Mouse (Mus musculus) large intestine, adult 2 months (tissue): Measurements from ENCODE around the gene Nxn. TPM values are rescaled to one million over a fixed set of nuclear protein-coding genes. Genes with fewer than 3 reads are reported as not detected.
"Not testable (repeated sequence)": the region's sequence is repeated elsewhere in the genome, so short reads cannot be mapped to it uniquely, and the experiment has no call there.

Experiments used
- DNase-seq: peaks from one replicate; pipeline ENCODE4 v3.0.0-alpha.2; 2012; ENCODE audit warnings: low read depth, low spot score
- WGBS: fragments of 180-500 bp; shearing (Covaris S2); methylation state at CpG from one replicate; pipeline ENCODE4 v1.1.7; 2018; 5-methylcytosine and 5-hydroxymethylcytosine counted together
- polyA plus RNA-seq: library from polyadenylated mRNA; depleted of rRNA; stranded (reverse); fragments of >200 nt; gene quantifications from 2 replicates; pipeline ENCODE4 v1.2.3, GENCODE M21; 2012; rRNA removed

Nxn gene
- polyA plus RNA-seq, 1 experiment = 13.2 TPM

DNA sequence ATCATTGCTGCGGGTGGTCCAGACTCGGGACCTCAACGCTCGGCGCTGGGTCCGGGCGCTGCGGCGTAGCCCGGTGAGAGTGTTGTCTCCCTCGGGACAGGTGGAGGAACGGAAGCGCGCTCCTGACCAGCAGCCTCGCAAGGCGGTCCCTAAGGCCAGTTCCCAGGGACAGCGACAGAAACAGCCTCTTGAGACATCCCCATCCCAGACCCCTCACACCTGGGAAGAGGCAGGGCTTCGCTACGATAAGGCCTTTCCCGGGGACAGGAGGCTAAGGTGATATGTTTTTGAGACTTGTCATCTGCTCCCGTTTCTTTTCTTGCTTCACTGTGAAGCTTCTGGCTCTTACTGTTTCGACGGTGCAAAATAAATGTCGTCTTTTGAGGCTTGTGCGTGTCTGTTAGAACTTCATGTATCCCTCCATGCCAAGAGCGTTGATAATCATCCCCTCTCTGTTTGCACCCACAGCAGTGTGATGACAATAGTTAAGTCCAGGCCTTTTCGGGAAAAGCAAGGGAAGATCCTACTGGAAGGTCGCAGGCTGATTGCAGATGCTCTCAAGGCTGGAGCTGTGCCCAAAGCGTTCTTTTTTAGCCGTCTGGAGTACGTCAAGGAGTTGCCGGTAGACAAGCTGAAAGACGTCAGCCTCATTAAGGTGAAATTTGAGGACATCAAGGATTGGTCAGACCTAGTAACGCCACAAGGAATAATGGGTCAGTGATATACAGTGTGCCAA lies 155.0 kb downstream of the Nxn start:
- WGBS = 2% methylated on average over 34 of the region's 34 CpGs
- DNase-seq = no peak

DNA sequence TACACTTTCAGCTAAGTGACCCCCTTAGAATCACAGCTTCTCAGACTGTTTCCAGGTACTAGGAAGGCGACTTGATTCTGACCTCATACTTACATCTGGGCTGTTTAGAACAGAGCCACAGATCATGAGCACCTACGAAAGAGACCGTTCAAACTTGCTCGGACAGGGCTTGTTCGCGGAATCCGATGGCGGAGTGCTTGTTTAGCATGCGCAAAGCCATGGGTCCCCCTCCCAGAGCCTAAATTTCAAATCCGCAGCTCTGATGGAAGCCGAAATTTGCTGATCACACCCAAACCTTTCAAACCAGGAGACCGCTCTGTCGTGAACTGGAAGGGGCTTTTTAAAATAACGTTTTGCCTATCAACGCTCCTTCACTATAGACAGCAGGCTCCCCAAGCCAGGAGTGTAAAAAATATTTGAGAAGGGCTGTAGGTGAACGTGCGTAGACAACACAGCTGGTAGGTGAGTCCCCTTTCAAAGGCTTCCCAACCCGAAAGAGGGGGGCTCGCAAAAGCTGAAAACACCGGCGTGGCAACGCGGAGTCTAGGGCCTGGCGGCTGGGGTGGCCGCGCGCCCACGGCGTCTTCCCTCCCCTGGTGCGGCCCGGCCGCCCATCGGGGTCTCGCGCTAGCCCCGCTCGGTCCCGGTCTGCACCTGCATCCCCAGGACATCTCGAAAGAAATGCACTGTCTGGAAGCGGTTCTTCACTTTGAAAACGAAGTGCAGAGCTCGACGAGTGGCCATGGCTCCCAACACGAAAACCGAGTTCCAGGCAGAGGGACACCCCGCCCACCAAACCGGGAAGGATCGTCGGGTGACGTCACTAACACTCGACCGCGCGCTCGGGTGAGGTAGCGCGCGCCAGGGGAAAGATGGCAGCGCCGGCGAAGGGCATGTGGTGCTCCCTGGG lies 155.8 kb downstream of the Nxn start, which contains the start of the genes Mrm3 and Glod4:
Gene Mrm3, plus strand, starts transcription at position 815 of the 910 bp plus-strand sequence.
Gene Glod4, minus strand, starts transcription at position 825 of the 910 bp plus-strand sequence.
- WGBS = under 1% methylated on average over 61 of the region's 61 CpGs
- DNase-seq = peak; percentile 60

DNA sequence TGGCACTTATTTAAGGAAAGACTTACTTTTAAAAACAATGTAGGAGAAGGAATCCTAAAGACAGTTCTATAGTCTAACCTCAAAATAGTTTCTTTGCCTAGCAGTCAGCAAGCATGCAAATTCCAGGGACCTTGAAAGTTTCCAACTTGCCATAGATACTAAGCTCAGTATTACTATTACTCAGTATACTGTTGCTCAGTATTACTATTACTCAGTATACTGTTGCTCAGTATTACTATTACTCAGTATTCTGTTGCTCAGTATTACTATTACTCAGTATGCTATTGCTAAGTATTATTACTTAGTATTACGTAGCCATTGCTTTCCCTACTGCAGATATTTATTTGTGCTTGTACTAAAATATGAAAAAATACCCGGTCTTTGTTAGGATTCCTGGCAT lies 159.2 kb downstream of the Nxn start:
- 91% methylated on average over 2 of the region's 2 CpGs for WGBS

DNA sequence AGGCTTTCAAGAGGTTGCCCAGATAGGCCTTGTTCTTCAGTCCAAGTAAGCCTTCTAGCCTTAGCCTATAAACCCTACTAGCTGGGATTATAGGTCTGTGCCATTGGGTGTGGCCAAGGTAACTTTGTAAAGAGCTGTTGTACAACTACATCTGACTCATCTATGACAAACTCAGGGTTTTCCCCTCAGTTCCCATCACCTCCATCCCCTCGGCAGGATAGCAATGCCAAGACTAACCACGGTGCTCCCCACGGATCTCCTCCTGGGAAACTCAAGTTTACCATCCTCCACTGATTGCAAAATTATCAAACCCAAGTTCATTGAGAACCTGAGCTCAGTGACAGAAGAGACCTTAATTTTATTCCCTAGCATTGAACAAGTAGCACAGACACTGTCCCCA lies 162.8 kb downstream of the Nxn start:
- 70% methylated on average over 3 of the region's 3 CpGs for WGBS

More for the DNA sequence above, 159.2 kb downstream of the Nxn start:
- no peak for DNase-seq

DNA sequence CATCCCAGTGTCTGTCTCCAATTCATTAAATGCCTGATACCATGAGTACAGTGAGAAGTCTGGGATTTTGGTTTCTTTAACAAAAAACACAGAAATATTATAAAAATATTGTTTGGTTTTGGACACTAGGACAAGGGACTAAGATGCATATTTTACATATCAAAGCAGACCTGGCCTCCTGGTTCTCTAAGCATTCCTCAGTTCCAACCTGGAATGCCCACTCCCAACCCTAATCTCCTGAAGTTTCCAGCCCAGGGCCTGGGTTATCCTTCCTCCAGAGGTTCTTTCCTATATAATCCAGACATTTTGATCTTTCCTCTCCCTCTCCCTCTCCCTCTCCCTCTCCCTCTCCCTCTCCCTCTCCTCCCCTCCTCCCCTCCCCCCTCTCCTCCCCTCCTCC lies 173.9 kb downstream of the Nxn start:
- no peak for DNase-seq

More for the DNA sequence above, 162.8 kb downstream of the Nxn start:
- no peak for DNase-seq

DNA sequence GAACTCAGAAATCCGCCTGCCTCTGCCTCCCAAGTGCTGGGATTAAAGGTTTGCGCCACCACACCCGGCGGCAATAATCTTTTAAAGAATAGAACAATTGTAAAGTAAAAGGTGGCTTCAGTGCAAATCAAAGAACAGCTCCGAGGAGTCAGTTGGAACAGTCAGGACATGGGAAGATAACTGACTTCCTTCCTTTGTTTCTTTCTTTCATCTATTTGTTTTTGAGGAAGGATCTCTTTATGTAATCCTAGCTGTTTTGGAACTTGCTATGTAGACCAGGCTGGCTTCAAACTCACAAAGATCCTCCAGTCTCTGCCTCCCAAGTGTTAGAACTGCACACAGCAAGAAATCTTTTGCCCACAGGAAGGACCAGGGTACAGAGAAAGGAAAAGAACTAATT lies 174.3 kb downstream of the Nxn start:
- DNase-seq = no peak
- 92% methylated on average over 5 of the region's 5 CpGs for WGBS

DNA sequence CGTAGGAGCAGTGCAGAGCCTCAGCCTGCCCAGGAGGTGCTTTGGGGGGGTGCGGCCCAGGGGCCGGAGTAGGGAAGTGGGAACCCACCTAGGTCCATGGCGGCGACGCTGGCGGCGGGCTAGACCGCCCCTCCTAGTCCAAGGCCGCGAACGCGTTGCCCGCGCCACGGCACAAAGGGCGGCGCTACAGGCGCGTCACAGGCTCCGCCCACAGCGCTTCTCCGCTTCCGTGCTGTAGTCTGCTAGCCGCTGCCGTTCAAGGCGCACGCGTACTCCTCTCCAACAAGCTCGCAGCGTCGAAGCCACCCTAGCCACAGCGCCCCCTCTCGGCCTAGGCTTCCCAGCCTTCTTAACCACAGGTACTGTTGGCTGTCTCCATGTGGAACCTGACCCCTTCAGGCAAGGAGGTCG lies 181.5 kb downstream of the Nxn start, which contains the start of the genes Dbil5 and Gemin4:
Gene Dbil5, plus strand, starts transcription at position 219 of the 411 bp plus-strand sequence.
Gene Gemin4, minus strand, starts transcription at position 275 of the 411 bp plus-strand sequence.
- under 1% methylated on average over 35 of the region's 35 CpGs for WGBS
- peak; percentile 90 for DNase-seq

DNA sequence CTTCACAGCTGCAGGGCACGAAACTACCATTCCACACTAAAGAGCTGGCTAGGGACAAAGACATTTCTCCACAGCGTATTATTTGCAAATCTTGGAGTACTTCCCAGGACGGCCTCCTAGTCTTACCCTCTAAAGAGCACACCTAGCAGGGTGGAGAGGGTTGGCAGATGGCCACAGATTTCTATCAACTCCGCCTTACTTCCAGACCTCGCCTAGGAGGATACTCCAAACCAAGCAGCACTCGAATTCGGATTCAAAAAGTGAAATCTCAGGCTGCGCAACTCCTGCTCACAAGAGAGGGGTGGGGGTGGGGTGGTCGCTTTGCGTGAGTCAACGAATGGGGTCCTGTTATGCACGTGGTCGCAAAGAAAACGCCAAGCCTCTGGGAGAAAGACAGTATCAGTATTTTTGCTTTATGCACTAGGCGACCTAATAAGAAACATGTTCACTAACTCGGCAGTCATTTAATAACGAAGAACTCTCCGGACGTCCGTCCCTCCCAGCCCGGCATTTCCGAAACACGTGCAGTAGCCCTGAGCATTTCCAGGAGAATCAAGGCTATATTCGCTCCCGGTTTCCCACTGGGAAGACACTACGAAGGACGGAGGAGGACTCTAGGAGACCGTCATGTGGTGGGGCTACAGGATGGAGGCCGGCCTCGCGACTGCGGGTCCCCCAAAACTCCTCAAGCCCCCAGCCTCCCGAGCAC lies 182.1 kb downstream of the Nxn start:
- DNase-seq = peak; percentile 76
- WGBS = 1% methylated on average over 33 of the region's 33 CpGs

DNA sequence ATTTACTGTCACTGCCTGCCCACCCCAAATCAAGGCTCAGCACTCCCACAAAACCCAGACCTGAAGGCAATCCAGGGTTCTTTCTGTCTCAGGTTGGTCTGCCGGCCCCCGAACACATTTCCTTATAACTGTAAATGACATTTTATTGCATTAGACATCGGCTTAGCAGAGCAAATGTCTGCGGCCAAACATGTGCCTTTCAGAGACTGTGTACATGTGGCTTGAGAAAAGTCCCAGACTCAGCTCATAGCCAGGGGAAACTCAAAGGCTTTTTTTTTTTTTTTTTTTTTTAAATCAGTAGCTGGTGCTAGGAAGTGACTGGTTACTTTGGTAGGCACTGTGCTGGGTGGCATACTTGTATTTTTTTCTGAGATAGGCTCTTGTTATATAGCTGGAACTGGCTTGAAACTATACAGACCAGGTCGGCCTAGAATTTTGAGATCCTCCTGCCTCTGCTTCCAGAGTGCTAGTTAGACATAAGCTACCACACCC lies 182.8 kb downstream of the Nxn start:
- DNase-seq = no peak
- 44% methylated on average over 5 of the region's 5 CpGs for WGBS

DNA sequence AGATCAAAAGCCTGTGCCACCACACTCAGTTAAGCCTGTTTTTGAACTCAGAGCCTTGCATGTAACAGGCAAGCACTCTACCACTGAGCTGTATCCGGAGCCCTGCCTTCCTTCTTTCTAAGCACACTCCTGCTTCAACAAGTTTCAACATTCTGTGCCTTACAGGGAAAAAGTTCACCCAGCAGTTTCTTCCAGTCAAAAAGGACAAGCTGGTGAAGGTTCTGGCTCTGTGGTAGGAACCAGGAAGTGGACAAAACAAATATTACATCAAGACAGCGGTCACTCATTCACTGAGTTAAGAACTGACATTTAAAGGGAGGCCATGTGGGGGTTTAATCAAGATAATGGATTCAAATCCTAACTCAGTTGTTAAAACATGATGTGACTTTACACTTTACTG lies 183.9 kb downstream of the Nxn start:
- WGBS = 42% methylated on average over 2 of the region's 2 CpGs
- no peak for DNase-seq

DNA sequence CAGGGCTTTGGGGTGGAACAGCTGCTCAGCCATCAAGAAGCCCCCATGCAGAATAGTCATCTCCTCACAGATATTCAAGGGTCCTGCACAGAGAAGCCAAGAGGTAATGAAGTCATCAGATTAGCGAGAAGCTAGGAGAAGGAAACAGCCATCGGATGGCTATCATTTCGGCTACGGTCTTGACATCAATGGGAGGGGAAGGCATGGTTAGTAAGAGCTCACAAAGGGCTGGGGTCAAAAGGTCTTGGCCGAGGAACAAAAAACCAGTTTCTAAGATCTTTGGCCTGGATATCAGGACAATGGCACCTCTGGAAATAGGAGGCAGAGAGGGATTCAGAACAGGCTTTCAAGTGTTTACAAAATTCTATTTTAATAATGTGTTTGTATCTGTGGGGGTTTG lies 185.1 kb downstream of the Nxn start:
- 93% methylated on average over 5 of the region's 5 CpGs for WGBS
- DNase-seq = no peak

DNA sequence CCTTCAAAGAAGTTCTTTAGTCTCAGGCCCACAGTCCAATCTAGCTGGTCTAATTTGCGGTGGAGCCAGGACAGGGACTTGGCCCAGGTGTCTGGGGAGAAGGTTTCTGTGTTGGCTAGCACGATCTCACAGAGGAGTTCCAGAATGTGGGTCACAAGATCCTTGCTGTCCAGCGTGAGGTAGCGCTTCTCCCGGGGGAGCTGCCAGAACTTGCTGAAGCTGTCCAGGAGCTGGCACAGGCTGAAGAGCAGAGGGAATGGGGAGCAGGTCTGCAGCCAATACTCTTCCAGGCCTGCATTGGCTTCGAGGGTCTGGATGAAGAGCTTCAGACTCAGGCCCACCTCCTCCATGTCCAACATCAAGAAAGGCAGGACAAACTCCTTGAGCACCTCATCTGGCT lies 187.3 kb downstream of the Nxn start:
- 90% methylated on average over 5 of the region's 6 CpGs for WGBS
- DNase-seq = not testable (repeated sequence)

DNA sequence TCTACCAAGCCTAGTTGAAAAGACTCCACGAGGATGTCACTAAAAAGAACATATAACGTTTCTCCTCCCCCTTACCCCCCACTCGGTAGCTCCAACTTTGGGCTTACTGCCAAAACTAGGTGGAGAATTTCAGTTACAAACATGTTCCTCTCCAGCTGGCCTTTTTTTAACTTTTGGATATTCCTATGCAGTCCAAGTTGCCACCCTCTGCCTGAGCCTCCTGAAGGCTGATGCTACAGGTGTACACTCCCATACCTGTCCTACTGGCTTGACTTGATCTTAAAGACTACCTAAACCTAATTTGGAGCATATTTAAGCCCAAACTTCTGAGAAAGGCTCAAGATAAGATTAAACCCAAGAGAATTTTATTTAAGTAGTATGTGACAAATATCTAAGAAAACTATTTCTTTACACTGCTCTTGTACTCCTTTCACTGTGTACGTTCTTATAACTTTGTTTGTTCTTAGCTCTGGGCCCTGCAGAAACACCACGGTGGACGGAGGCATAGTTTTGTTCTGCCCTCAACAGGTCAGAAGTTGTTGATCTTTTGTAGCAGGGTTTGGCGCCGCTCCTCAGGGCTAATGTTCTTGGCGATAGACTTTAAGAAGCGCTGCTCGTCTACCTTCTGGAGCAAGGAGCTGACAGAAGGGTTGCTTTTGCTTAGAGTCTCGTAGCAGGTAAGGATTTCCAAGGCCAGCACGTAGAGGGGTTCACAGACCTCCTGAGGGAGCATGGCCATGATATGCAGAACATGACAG lies 188.5 kb downstream of the Nxn start:
- DNase-seq = no peak
- WGBS = 66% methylated on average over 13 of the region's 13 CpGs

Other genes with a start within 250 kb of the Nxn start
- 34.5 and 43.4 TPM in 2 replicates for gene Vps53, start 219.5 kb downstream of the Nxn start, polyA plus RNA-seq
- 15.3 and 16.3 TPM in 2 replicates for gene Fam57a, start 219.5 kb downstream of the Nxn start, polyA plus RNA-seq
- gene Dbil5, start 181.5 kb downstream of the Nxn start, polyA plus RNA-seq = 0.17 and 0.41 TPM in 2 replicates
- gene Gemin4, start 181.5 kb downstream of the Nxn start, polyA plus RNA-seq = 7.3 and 7.9 TPM in 2 replicates
- 5.7 and 5.8 TPM in 2 replicates for gene Mrm3, start 155.4 kb downstream of the Nxn start, polyA plus RNA-seq
- gene Glod4, start 155.4 kb downstream of the Nxn start, polyA plus RNA-seq = 8.0 and 9.2 TPM in 2 replicates
- 14.8 and 15.6 TPM in 2 replicates for gene Timm22, start 7.8 kb upstream of the Nxn start, polyA plus RNA-seq
- 89.1 and 165 TPM in 2 replicates for gene Abr, start 223.2 kb upstream of the Nxn start, polyA plus RNA-seq